In the genomic region with DNA sequence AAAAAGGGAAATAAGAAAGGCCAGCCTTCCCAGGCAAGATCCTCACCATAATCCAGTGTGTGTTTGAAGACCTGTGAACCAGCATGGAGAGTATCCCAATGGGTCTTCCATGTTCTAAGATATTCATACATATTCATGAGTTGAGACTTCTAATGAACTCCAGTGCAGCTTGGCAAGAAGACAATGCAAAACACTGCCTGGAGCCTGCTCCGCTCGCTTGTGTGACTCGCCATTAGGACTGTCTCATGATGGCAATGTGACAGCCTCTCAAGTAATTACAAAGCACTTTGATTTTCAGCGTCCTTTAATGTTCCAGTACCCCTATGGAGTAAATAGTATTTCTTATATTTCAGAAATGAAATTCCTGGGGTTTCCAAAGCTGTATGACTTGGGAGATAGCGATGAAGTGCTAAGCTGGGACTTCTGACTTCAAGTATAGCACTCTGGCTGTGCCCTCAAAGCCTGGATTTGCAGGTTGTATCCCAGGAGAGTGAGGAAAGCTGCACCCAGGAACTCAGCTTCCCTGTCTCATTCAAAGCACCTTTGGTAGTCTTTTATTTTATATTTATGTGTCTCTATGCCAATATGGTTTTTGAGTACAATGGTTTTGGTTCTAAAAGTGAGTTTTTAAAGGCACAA, we compare ENCODE assay signal across 12 mouse cellular contexts.
DNase-seq lines count a peak whose midpoint lies in the region; ATAC-seq and TF ChIP-seq lines count a peak whose summit lies in the region.
"Had no signal": no experiment of that assay in that cellular context is flagged by ENCODE, and none has a peak within 500 bp of the region (broad histone marks: within the 10 kb centered on the region; RNA-seq: fewer than 3 reads in every experiment).

No protein-coding gene starts in this region.

- peak; percentile 4 for DNase-seq in kidney, adult 18-20 months
- DNase-seq in kidney, postnatal 4 days, result no peak
- peak; percentile 95 for DNase-seq in brain, embryonic 14.5 days (ENCODE audit: low read depth)
- no peak for DNase-seq in urinary bladder, adult 2 months (ENCODE audit: low spot score)
- DNase-seq in adrenal gland, postnatal 36 days, result no peak
- no peak for DNase-seq in adrenal gland, adult (ENCODE audit: inconsistent age in 2 of 2, low spot score in 1 of 2)
- DNase-seq: gastrocnemius, postnatal 14 days; lung, postnatal 10 days had no signal

- peak; percentile 87 for ATAC-seq in hindbrain, embryonic 12.5 days (ENCODE audit: low FRiP score)
- peak; percentile 81 for ATAC-seq in midbrain, embryonic 15.5 days (replicated peaks)
- ATAC-seq: liver, embryonic 12.5 days had no signal

- no peak overlapping the region for H3K9ac ChIP-seq in hindbrain, embryonic 12.5 days
- no peak overlapping the region for H3K9ac ChIP-seq in midbrain, embryonic 15.5 days
- H3K9ac ChIP-seq: heart, embryonic 15.5 days; liver, embryonic 12.5 days had no signal

- H3K4me1 ChIP-seq in hindbrain, embryonic 12.5 days, result peaks cover 14% of the 10 kb centered on the region
- H3K4me1 ChIP-seq in midbrain, embryonic 15.5 days, result peaks cover 25% of the 10 kb centered on the region
- H3K4me1 ChIP-seq: heart, embryonic 15.5 days; liver, embryonic 12.5 days had no signal

- no peak overlapping the region for H3K4me2 ChIP-seq in hindbrain, embryonic 12.5 days (replicated peaks)
- H3K4me2 ChIP-seq in midbrain, embryonic 15.5 days, result no peak overlapping the region
- H3K4me2 ChIP-seq: heart, embryonic 15.5 days; liver, embryonic 12.5 days had no signal

- no peaks in the 10 kb centered on the region for H3K27me3 ChIP-seq in hindbrain, embryonic 12.5 days
- no peaks in the 10 kb centered on the region for H3K27me3 ChIP-seq in midbrain, embryonic 15.5 days (replicated peaks)
- H3K27me3 ChIP-seq: liver, embryonic 12.5 days had no signal

- TF ChIP-seq POLR2A in brain, embryonic 14.5 days (IDR thresholded peaks at IDR 0.05; ENCODE audit: borderline replicate concordance, extremely low read depth, insufficient read depth, insufficient read length, poor library complexity, severe bottlenecking), result no peak

- no peak overlapping the region for H3K4me3 ChIP-seq in hindbrain, embryonic 12.5 days
- H3K4me3 ChIP-seq in midbrain, embryonic 15.5 days, result no peak overlapping the region
- H3K4me3 ChIP-seq: heart, embryonic 15.5 days; liver, embryonic 12.5 days had no signal

- peak overlapping the region; percentile 50 for H3K27ac ChIP-seq in hindbrain, embryonic 12.5 days
- peak overlapping the region; percentile 14 for H3K27ac ChIP-seq in midbrain, embryonic 15.5 days
- H3K27ac ChIP-seq: heart, embryonic 15.5 days; liver, embryonic 12.5 days had no signal

- no peak for TF ChIP-seq CTCF in brain, embryonic 14.5 days (IDR thresholded peaks at IDR 0.05; ENCODE audit: borderline replicate concordance, extremely low read depth, insufficient read depth, insufficient read length)

- H3K36me3 ChIP-seq in hindbrain, embryonic 12.5 days, result no peaks in the 10 kb centered on the region
- H3K36me3 ChIP-seq in midbrain, embryonic 15.5 days (replicated peaks), result no peaks in the 10 kb centered on the region
- H3K36me3 ChIP-seq: heart, embryonic 15.5 days; liver, embryonic 12.5 days had no signal

- H3K9me3 ChIP-seq in hindbrain, embryonic 12.5 days (replicated peaks), result no peaks in the 10 kb centered on the region
- no peaks in the 10 kb centered on the region for H3K9me3 ChIP-seq in midbrain, embryonic 15.5 days
- H3K9me3 ChIP-seq: heart, embryonic 15.5 days; liver, embryonic 12.5 days had no signal

- 39% methylated on average over 5 of the region's 5 CpGs for WGBS in hindbrain, embryonic 12.5 days
- 19% methylated on average over 5 of the region's 5 CpGs for WGBS in midbrain, embryonic 15.5 days

Comparison
In these comparisons a context has a peak if more than half of its experiments do, and no peak if none do; other contexts are left out.
1. DNase-seq: peak in kidney, adult 18-20 months (single experiment) and brain, embryonic 14.5 days (single experiment); none in kidney, postnatal 4 days (0 of 2), urinary bladder, adult 2 months (single experiment), adrenal gland, postnatal 36 days (0 of 2) and adrenal gland, adult (0 of 2).